Mouse (Mus musculus) skeletal muscle tissue, adult 2 months (tissue): ENCODE results near the gene Ube2ql1.

Source experiments
- DNase-seq: peaks from one replicate; pipeline ENCODE4 v3.0.0-alpha.2; 2012; ENCODE audit warnings: low read depth, low spot score

Ube2ql1 gene

GRCm38 (mm10) chr13:69739759-69740135, at the start of gene Ube2ql1:
Gene Ube2ql1, minus strand, starts transcription at chr13:69739889.
- DNase-seq, result peak; percentile 45

GRCm38 (mm10) chr13:69788704-69789103, 49.0 kb upstream of the Ube2ql1 start:
- DNase-seq, result no peak

GRCm38 (mm10) chr13:69778221-69778620, 38.5 kb upstream of the Ube2ql1 start:
- DNase-seq, result no peak

- DNase-seq, result no peak
These were observed 32.7 kb upstream of the Ube2ql1 start for GRCm38 (mm10) chr13:69772358-69772757.

GRCm38 (mm10) chr13:69770538-69771456, 31.1 kb upstream of the Ube2ql1 start:
- DNase-seq, result no peak

- no peak for DNase-seq
These were observed 28.5 kb upstream of the Ube2ql1 start for GRCm38 (mm10) chr13:69768152-69768551.

GRCm38 (mm10) chr13:69764646-69765045, 25.0 kb upstream of the Ube2ql1 start:
- no peak for DNase-seq

GRCm38 (mm10) chr13:69761393-69761792, 21.7 kb upstream of the Ube2ql1 start:
- peak; percentile 22 for DNase-seq

- no peak for DNase-seq
These were observed 19.3 kb upstream of the Ube2ql1 start for GRCm38 (mm10) chr13:69758979-69759378.

GRCm38 (mm10) chr13:69752875-69753274, 13.2 kb upstream of the Ube2ql1 start:
- no peak for DNase-seq

GRCm38 (mm10) chr13:69751510-69751909, 11.8 kb upstream of the Ube2ql1 start:
- no peak for DNase-seq

- DNase-seq, result no peak
These were observed 9.1 kb upstream of the Ube2ql1 start for GRCm38 (mm10) chr13:69748756-69749155.

- no peak for DNase-seq
These were observed 919 bp upstream of the Ube2ql1 start for GRCm38 (mm10) chr13:69740331-69741285.

GRCm38 (mm10) chr13:69739091-69739758, 464 bp downstream of the Ube2ql1 start:
- DNase-seq, result no peak

GRCm38 (mm10) chr13:69738461-69738971, 1.2 kb downstream of the Ube2ql1 start:
- no peak for DNase-seq

- DNase-seq, result no peak
These were observed 2.1 kb downstream of the Ube2ql1 start for GRCm38 (mm10) chr13:69737444-69738185.

GRCm38 (mm10) chr13:69732636-69733035, 7.1 kb downstream of the Ube2ql1 start:
- no peak for DNase-seq

GRCm38 (mm10) chr13:69725376-69725775, 14.3 kb downstream of the Ube2ql1 start:
- no peak for DNase-seq

GRCm38 (mm10) chr13:69721141-69721540, 18.5 kb downstream of the Ube2ql1 start:
- no peak for DNase-seq

GRCm38 (mm10) chr13:69717860-69718598, 21.7 kb downstream of the Ube2ql1 start:
- no peak for DNase-seq
